Mouse (Mus musculus): ENCODE measurements around the gene Topaz1. TPM values are rescaled to one million over a fixed set of nuclear protein-coding genes. Genes with fewer than 3 reads are reported as not detected.

Topaz1 gene
- polyA plus RNA-seq, 2 experiments = not detected

DNA sequence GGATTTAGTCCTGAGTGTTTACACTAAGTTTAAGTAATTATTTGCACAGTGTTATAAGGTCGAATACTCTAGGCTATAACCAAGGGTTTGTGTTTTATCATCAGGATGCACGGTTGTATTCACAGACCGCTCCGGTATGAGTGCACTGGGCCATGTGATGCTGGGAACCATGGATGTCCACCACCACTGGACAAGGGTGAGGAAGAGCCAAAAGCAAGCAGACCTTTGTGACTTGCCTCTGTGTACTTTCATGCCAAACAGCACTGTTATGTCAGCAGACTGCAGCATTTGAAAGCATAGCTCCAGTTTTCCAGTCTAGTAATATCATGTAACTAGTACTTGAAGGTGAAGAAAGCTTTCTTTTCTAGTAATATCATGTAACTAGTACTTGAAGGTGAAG lies 79.6 kb downstream of the Topaz1 start:
- no peaks in the 10 kb centered on the region for H3K27me3 ChIP-seq (ENCODE audit: control insufficient read depth, insufficient read depth, low read length)
- no peak for DNase-seq (ENCODE audit: low spot score)
- H3K4me2 ChIP-seq (replicated peaks; ENCODE audit: low read depth, low read length, severe bottlenecking) = no peak overlapping the region
- no peak for TF ChIP-seq POLR2A (IDR thresholded peaks at IDR 0.05; ENCODE audit: borderline replicate concordance, extremely low read depth, insufficient read depth, insufficient read length)
- no peaks in the 10 kb centered on the region for H3K9me3 ChIP-seq (ENCODE audit: control insufficient read depth, low read length)
- H3K9ac ChIP-seq (ENCODE audit: low read depth, low read length, severe bottlenecking) = no peak overlapping the region
- H3K36me3 ChIP-seq (ENCODE audit: control insufficient read depth, insufficient read depth, low read length) = peaks cover 54% of the 10 kb centered on the region
- ATAC-seq (ENCODE audit: low FRiP score, low read depth) = no peak
- no peak overlapping the region for H3K27ac ChIP-seq (replicated peaks; ENCODE audit: low read depth, low read length)
- 90% methylated on average over 4 of the region's 4 CpGs for WGBS
- H3K4me3 ChIP-seq (replicated peaks; ENCODE audit: low read length) = no peak overlapping the region
- H3K4me1 ChIP-seq (ENCODE audit: control insufficient read depth, insufficient read depth, low read length) = no peaks in the 10 kb centered on the region

DNA sequence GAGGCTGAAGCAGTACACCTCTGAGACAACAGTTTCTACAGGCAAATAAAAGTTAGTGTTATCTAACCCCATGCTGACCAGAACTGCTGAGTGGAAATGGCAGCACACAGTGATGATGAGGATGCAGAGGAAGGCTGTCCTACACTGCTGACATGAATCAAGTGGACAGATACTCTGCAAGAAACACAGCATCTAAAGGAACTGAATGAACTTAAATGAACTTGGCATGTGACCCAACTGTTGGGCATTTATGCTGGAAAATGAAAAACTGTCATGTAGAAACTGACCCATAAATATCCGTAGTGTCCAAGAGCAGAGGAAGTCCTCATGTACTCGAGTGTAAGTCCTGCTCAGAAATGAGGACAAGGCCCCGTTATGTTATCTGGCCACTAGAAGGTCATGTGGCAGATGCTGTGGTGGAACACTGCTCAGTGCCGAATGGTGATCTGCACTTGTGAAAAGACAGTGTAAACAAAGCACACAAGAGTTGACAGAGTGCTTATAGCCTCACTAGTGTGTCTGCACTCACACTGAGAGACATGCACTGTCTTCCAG lies 82.8 kb downstream of the Topaz1 start:
- Histone ChIP-seq H3K27me3 (ENCODE audit: control insufficient read depth, insufficient read depth, low read length) (no peaks in the 10 kb centered on the region), H3K9ac (ENCODE audit: low read depth, low read length, severe bottlenecking) (no peak overlapping the region), H3K4me3 (replicated peaks; ENCODE audit: low read length) (no peak overlapping the region), H3K4me2 (replicated peaks; ENCODE audit: low read depth, low read length, severe bottlenecking) (no peak overlapping the region), H3K27ac (replicated peaks; ENCODE audit: low read depth, low read length) (no peak overlapping the region), H3K9me3 (ENCODE audit: control insufficient read depth, low read length) (no peaks in the 10 kb centered on the region), H3K4me1 (ENCODE audit: control insufficient read depth, insufficient read depth, low read length) (no peaks in the 10 kb centered on the region), H3K36me3 (ENCODE audit: control insufficient read depth, insufficient read depth, low read length) (peaks cover 52% of the 10 kb centered on the region)
- 82% methylated on average over 4 of the region's 4 CpGs for WGBS
- no peak for DNase-seq (ENCODE audit: low spot score)
- TF ChIP-seq POLR2A (IDR thresholded peaks at IDR 0.05; ENCODE audit: borderline replicate concordance, extremely low read depth, insufficient read depth, insufficient read length) = no peak
- no peak for ATAC-seq (ENCODE audit: low FRiP score, low read depth)

DNA sequence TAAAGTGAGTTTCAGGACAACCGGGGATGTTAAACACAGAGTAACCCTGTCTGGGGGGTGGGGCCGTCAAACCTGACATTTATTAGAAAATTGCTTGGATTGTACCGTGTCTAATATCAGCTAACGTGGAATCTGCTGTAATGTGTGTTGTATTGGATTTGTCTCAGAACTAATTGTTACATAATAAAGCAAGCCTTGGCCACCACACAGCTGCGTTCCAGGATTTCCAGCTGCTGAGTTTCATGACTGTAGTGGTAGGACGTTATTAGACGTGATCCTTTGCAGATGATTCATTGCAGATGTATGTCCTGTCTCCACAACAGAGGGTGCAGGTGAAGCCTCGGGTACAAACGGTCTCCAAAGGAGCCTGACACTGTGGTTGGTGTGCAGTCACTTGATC lies 89.0 kb downstream of the Topaz1 start:
- Histone ChIP-seq H3K27me3 (ENCODE audit: control insufficient read depth, insufficient read depth, low read length) (no peaks in the 10 kb centered on the region), H3K36me3 (ENCODE audit: control insufficient read depth, insufficient read depth, low read length) (peaks cover 17% of the 10 kb centered on the region), H3K4me3 (replicated peaks; ENCODE audit: low read length) (no peak overlapping the region), H3K9me3 (ENCODE audit: control insufficient read depth, low read length) (no peaks in the 10 kb centered on the region), H3K4me1 (ENCODE audit: control insufficient read depth, insufficient read depth, low read length) (peaks cover 23% of the 10 kb centered on the region), H3K9ac (ENCODE audit: low read depth, low read length, severe bottlenecking) (no peak overlapping the region; the same call in 1 of the 2 replicates), H3K4me2 (replicated peaks; ENCODE audit: low read depth, low read length, severe bottlenecking) (peak overlapping the region; percentile 22; the same call in 1 of the 2 replicates), H3K27ac (replicated peaks; ENCODE audit: low read depth, low read length) (peak overlapping the region; percentile 79)
- DNase-seq (ENCODE audit: low spot score) (peak; percentile 9), ATAC-seq (ENCODE audit: low FRiP score, low read depth) (peak; percentile 10; the same call in 1 of the 2 replicates)
- TF ChIP-seq POLR2A (IDR thresholded peaks at IDR 0.05; ENCODE audit: borderline replicate concordance, extremely low read depth, insufficient read depth, insufficient read length) = no peak
- 35% methylated on average over 9 of the region's 9 CpGs for WGBS

DNA sequence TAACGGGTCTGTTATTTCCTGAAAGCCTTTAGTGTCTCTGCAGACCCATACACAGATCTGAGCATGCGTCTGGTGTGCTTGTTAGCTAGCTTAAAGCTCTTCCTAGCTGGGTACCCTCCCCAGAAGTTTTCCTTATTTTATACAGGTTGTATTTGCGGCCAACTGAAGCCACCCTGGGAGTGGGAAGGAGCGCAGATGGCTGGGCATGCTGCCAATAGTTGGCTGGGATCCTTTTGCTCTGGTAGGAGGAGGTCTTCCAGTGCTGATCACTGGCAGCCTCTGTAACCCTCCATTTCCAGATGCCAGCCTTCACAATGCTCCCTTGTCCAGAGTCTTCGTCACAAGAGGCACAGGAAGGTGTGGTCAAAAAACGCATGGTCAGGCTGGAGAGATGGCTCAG lies 89.6 kb downstream of the Topaz1 start:
- DNase-seq (ENCODE audit: low spot score) = peak; percentile 92
- ATAC-seq (ENCODE audit: low FRiP score, low read depth) = peak; percentile 87
- Histone ChIP-seq H3K9me3 (ENCODE audit: control insufficient read depth, low read length) (no peaks in the 10 kb centered on the region), H3K4me2 (replicated peaks; ENCODE audit: low read depth, low read length, severe bottlenecking) (peak overlapping the region; percentile 22; the same call in 1 of the 2 replicates), H3K4me3 (replicated peaks; ENCODE audit: low read length) (no peak overlapping the region), H3K9ac (ENCODE audit: low read depth, low read length, severe bottlenecking) (no peak overlapping the region), H3K27ac (replicated peaks; ENCODE audit: low read depth, low read length) (peak overlapping the region; percentile 79), H3K4me1 (ENCODE audit: control insufficient read depth, insufficient read depth, low read length) (peaks cover 23% of the 10 kb centered on the region), H3K36me3 (ENCODE audit: control insufficient read depth, insufficient read depth, low read length) (peaks cover 14% of the 10 kb centered on the region), H3K27me3 (ENCODE audit: control insufficient read depth, insufficient read depth, low read length) (no peaks in the 10 kb centered on the region)
- TF ChIP-seq POLR2A (IDR thresholded peaks at IDR 0.05; ENCODE audit: borderline replicate concordance, extremely low read depth, insufficient read depth, insufficient read length) = no peak
- WGBS = 14% methylated on average over 6 of the region's 6 CpGs

GRCm38 (mm10) chr9:122837216-122837615 lies 90.1 kb downstream of the Topaz1 start:
- WGBS = 65% methylated on average over 4 of the region's 4 CpGs
- no peaks in the 10 kb centered on the region for H3K27me3 ChIP-seq (ENCODE audit: control insufficient read depth, insufficient read depth, low read length)
- H3K4me3 ChIP-seq (replicated peaks; ENCODE audit: low read length) = no peak overlapping the region
- DNase-seq (ENCODE audit: low spot score) (no peak), ATAC-seq (ENCODE audit: low FRiP score, low read depth) (no peak)
- H3K9ac ChIP-seq (ENCODE audit: low read depth, low read length, severe bottlenecking) = no peak overlapping the region
- peak overlapping the region; percentile 79 for H3K27ac ChIP-seq (replicated peaks; ENCODE audit: low read depth, low read length)
- no peak for TF ChIP-seq POLR2A (IDR thresholded peaks at IDR 0.05; ENCODE audit: borderline replicate concordance, extremely low read depth, insufficient read depth, insufficient read length)
- peaks cover 13% of the 10 kb centered on the region for H3K36me3 ChIP-seq (ENCODE audit: control insufficient read depth, insufficient read depth, low read length)
- peak overlapping the region; percentile 22; the same call in 1 of the 2 replicates for H3K4me2 ChIP-seq (replicated peaks; ENCODE audit: low read depth, low read length, severe bottlenecking)
- peaks cover 23% of the 10 kb centered on the region for H3K4me1 ChIP-seq (ENCODE audit: control insufficient read depth, insufficient read depth, low read length)
- H3K9me3 ChIP-seq (ENCODE audit: control insufficient read depth, low read length) = no peaks in the 10 kb centered on the region
